Mouse (Mus musculus) R1 (cell line): ENCODE results near the gene Pdlim1.

Experiments
- DNase-seq: peaks from one replicate; pipeline ENCODE4 v3.0.0-alpha.2; 2018; ENCODE audit warnings: low read depth, low spot score

Pdlim1 gene

DNA sequence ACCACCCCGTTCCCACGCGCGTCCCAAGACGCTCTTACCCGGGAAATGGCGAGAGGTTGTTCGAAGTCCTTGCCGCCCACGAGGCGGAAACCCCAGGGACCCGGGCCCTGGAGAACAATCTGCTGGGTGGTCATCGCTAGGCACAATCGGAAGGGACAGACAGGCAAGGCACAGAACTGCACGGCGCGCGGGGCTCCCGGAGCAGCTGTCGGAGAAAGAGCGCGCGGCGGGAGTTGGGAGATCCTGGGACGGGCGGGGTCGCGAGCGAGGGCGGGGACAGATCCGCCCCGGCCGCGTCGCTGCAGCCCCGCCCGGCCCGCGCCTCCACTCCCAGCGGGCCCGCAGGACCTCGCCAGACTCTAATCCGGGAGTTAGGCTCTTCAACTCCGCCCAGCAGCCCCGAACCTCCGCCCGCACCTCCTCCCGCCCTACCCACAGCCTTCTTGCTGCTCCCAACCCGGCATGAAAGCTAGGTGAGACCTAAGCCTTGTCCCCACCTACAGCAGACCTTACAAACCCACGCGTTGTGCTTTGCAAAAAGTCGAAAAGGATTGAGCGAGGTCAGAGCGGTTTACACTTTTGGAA, at the start of gene Pdlim1:
Gene Pdlim1 (minus strand): TSS at position 535 of the 585 bp plus-strand sequence.
- peak; percentile 90 for DNase-seq

- DNase-seq = no peak
These were observed 47.6 kb upstream of the Pdlim1 start for GRCm38 (mm10) chr19:40319199-40319598.

GRCm38 (mm10) chr19:40318511-40318910, 46.9 kb upstream of the Pdlim1 start:
- peak; percentile 49 for DNase-seq

- DNase-seq = no peak
These were observed 45.4 kb upstream of the Pdlim1 start for GRCm38 (mm10) chr19:40317001-40317400.

DNA sequence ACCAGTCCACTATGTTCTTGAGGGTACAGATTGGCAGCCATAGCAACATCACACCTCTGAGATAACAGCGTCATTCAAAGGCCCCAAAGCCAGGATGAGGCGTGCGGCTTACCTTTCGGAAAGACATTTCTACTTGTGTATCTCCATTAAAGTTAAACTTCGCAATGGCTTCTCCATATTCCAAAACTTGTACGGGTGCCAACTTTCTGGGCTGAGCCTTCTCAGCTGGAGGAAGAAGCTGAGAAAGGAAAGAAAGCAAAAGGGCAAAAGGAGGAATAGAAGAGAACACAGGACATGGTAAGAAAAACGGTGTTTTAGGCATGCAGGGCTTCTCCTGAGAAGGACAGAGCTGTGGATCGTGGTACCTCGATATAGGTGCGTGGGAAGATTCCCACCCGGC, 42.6 kb upstream of the Pdlim1 start:
- DNase-seq = no peak

DNA sequence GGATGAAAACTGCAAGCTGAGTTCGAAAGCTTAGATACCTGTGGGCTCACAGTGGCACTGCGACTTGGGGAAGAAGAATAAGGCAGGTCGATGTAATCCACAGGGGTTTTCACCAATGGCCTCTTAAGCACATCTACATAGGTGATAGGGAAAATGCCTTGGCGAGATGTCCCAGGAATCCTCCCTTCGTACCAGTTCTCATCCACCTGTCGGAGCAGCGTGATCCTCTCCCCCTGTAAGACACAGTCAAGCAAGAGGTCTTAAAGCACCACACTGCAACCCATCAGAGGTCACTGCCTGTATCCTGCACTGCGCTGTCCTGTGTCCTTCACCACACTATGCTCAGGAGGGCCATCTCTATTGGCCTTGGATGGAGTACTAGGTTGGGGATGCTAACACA, 40.0 kb upstream of the Pdlim1 start:
- DNase-seq = no peak

DNA sequence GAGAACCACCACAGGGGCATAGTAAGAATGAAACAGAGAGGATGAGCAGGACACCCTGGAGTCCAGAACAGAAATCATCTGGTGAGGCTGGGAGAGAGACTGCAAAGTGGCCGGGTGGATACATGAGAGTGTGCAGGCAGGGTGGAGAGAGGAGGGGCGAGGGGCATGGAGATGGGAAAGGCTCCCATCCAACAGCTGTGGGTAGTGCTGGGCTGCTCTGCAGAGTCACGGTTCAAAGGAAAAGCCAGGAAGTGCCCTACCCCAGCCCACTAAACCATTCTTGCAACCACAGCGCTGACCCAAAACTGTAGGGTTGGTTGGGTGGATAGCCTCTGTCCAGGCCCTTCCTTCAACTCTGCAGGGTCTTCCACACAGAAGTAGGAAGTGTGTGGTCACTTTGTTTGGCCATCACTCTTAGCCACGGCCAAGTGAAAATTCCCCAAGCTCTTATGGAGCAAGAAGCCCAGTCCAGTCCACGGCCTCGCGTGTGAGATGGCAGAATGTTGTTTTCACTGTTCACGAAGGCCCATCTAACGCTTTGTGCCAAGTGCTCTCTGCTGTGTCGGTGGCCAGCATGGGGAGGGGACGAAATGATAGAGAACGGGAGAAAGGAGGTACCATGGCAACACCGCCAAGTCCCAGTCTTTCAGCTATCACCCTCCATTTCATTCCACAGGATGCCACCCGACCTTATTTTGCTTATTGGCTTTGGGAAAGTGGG, 38.9 kb upstream of the Pdlim1 start:
- no peak for DNase-seq

DNA sequence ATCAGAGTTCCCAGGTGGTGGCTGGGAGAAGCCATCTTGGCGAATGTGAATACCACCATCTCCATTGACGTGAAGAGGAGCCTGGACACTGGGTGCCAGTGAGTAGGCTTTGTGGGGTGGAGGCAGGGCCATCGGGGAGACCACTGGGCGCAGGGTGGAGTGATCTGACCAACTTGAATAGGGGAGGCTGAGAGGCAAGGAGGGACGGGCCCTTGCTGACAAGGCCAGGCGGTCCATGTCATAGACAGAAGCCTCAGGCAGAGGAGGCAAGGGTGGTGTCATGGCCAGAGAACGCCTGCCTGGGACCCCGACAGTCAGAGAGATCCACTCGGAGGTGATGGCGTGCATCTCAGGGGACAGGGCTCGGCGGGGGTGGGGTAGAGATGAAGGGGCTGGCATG, 38.3 kb upstream of the Pdlim1 start:
- no peak for DNase-seq

- peak; percentile 74 for DNase-seq
These were observed 35.9 kb upstream of the Pdlim1 start for GRCm38 (mm10) chr19:40307550-40307949.

GRCm38 (mm10) chr19:40306631-40307030, 35.0 kb upstream of the Pdlim1 start:
- no peak for DNase-seq

GRCm38 (mm10) chr19:40305456-40305855, 33.8 kb upstream of the Pdlim1 start:
- DNase-seq = no peak

GRCm38 (mm10) chr19:40302916-40303315, 31.3 kb upstream of the Pdlim1 start:
- peak; percentile 32 for DNase-seq

DNA sequence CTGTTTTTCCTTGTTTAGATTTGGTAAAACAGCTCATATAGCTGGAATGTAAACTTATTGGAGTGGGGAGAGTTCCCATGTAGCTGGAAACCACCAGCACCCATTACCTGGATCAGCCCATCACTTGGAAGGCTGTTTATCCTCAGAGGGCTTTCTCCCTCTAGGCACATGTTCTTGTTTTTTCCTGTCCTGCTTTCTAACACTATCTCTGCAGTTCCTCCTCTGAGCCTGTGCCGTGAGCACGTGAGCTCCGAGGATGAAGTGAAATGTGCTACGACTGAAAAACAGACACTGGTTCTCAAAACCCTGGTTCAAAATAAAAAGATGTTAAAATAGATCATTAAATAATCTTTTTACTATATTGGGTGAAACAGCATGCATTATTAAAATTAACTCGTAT, 30.8 kb upstream of the Pdlim1 start:
- DNase-seq = no peak

GRCm38 (mm10) chr19:40299983-40300759, 28.5 kb upstream of the Pdlim1 start:
- DNase-seq = no peak

GRCm38 (mm10) chr19:40299182-40299581, 27.5 kb upstream of the Pdlim1 start:
- no peak for DNase-seq

- no peak for DNase-seq
These were observed 26.9 kb upstream of the Pdlim1 start for GRCm38 (mm10) chr19:40298574-40298973.

DNA sequence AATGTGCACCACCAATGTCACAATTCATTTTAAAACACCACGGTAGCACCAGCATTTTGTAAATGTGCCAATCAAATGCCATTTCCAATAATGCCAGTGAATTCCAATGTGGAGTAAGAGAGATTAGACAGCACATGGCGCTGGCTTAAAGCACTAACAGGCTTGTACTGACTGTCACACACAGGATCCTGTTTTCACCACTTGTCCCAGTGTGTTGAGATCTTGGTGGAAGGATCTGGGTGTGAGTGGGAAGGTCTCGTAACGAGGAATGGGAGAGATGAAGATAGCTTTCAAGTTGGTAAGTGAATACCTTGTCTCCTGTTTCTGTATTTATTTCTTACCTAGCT, 26.1 kb upstream of the Pdlim1 start:
- DNase-seq = no peak

- no peak for DNase-seq
These were observed 25.6 kb upstream of the Pdlim1 start for GRCm38 (mm10) chr19:40297078-40297797.

- no peak for DNase-seq
These were observed 22.6 kb upstream of the Pdlim1 start for GRCm38 (mm10) chr19:40294231-40294630.

DNA sequence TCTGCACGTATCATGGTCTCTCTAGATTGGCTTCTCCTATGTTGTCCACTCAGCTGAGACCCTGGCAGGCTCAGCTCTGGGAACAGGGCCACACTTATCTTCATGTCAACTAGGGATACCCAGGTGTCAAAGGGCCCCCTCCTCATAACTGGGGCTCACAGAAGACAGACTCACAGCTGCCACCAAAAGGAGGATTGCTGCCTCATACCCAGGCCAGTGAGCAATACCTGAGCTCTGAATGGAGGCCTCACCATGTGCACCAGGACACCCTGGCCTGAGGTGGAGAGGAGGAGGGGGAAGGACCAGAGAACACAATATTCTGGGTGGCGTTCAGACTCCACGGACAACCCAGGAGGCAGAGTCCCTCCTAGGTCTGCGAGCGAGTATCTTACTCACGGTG, 22.1 kb upstream of the Pdlim1 start:
- DNase-seq = no peak

DNA sequence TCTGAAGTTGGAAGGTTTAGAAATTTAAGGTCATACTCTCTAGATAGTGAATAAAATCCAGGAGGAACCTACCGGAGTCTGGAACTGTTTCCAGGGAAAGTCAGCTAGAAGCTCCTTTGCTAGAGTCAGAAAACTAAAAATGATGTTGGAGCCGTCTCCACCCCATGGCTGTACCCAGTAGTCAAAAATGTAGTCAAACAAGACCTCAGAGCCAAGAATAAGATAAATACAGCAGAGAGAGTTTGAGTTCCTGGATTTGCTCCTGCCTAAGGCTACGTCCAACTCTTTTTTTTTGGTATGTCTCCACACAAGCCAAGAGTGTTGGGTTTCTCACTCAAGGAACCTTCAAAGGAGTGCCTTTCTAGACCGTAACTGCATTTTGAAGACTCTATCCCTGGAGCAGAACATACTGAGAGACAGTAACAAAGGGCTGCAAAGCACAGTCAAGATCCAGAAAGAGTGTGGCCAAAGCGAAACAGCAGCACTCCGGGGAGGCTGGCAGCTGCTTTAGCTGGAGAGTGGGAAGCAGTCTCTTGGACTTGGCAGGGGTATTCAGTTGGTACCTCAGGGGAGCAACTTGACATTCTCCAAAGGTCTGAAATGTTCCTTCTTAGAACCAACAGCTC, 18.6 kb upstream of the Pdlim1 start:
- no peak for DNase-seq

DNA sequence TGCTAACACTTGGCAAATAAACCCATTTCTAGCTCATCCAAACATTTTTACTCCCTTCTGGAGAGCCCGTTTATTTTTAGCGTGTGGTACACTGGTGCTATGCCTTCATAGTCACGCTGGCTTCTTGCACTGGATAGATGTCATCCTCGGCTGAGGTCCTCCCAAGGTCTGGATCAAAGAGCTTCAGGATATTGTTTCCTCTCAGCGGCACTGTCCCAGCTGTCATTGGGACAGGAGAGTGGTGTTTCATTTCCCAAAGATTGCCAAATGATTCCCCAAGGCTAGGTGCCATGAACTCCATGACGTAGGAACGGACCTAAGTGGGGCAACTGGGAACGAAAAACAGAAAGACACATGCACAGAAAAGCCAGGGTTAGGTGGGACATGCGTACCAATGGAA, 16.8 kb upstream of the Pdlim1 start:
- no peak for DNase-seq
